Mouse (Mus musculus): ENCODE data around the gene Mlycd. TPM values are rescaled to one million over a fixed set of nuclear protein-coding genes. Genes with fewer than 3 reads are reported as not detected.

Mlycd gene
- total RNA-seq, 2 experiments from 2014 or later, result 109 to 111 TPM

GRCm38 (mm10) chr8:119446990-119447780 is 52.5 kb downstream of the Mlycd start:
- intact Hi-C loops (cut with DNase I), result loop anchor here (5.0 kb wide), 1 partner anchor 230 kb away; no protein-coding TSS in a partner anchor

GRCm38 (mm10) chr8:119447781-119448170 is 53.1 kb downstream of the Mlycd start:
- no peak for DNase-seq (ENCODE audit: low spot score)
- intact Hi-C loops (cut with DNase I), result loop anchor here (5.0 kb wide), 1 partner anchor 230 kb away; no protein-coding TSS in a partner anchor

More at GRCm38 (mm10) chr8:119446990-119447780, 52.5 kb downstream of the Mlycd start:
- DNase-seq (ENCODE audit: low spot score), result no peak

- intact Hi-C loops (cut with DNase I), result loop anchor here (5.0 kb wide), 1 partner anchor 228 kb away; no protein-coding TSS in a partner anchor
- DNase-seq (ENCODE audit: low spot score), result no peak
Measured at GRCm38 (mm10) chr8:119449627-119450026, 54.9 kb downstream of the Mlycd start.

- no peak for DNase-seq (ENCODE audit: low spot score)
- intact Hi-C loops (cut with DNase I), result no loop called here
Measured at GRCm38 (mm10) chr8:119451131-119451530, 56.5 kb downstream of the Mlycd start.

GRCm38 (mm10) chr8:119452919-119453318 is 58.2 kb downstream of the Mlycd start:
- intact Hi-C loops (cut with DNase I), result no loop called here
- no peak for DNase-seq (ENCODE audit: low spot score)

- no peak for DNase-seq (ENCODE audit: low spot score)
- intact Hi-C loops (cut with DNase I), result no loop called here
Measured at GRCm38 (mm10) chr8:119456045-119456444, 61.4 kb downstream of the Mlycd start.

- intact Hi-C loops (cut with DNase I), result no loop called here
- DNase-seq (ENCODE audit: low spot score), result no peak
Measured at GRCm38 (mm10) chr8:119459724-119460123, 65.0 kb downstream of the Mlycd start.

Other genes starting within 250 kb of the Mlycd start
- gene Hsbp1, start 50.4 kb upstream of the Mlycd start, total RNA-seq (2021), result 100 to 1,000 TPM; 148 to 161 TPM
- gene Osgin1, start 39.2 kb downstream of the Mlycd start, total RNA-seq (2021), result 1 to 10 TPM; 3.1 to 5.5 TPM
- not detected for gene Necab2, start 51.8 kb downstream of the Mlycd start, total RNA-seq (2021)
- not detected for gene Slc38a8, start 106.8 kb downstream of the Mlycd start, total RNA-seq (2021)
- 10 to 100 TPM; 39.8 to 40.3 TPM for gene Mbtps1, start 163.9 kb downstream of the Mlycd start, total RNA-seq (2021)
- gene Hsdl1, start 180.3 kb downstream of the Mlycd start, total RNA-seq (2021), result 10 to 100 TPM; 18.7 to 20.1 TPM
- gene Dnaaf1, start 180.4 kb downstream of the Mlycd start, total RNA-seq (2021), result not detected
- 1 to 10 TPM; 2.9 to 4.2 TPM for gene Taf1c, start 210.3 kb downstream of the Mlycd start, total RNA-seq (2021)
- not detected for gene Adad2, start 217.9 kb downstream of the Mlycd start, total RNA-seq (2021)
- gene Kcng4, start 240.8 kb downstream of the Mlycd start, total RNA-seq (2021), result under 1 TPM; 0.06 to 0.16 TPM